15 mouse cellular contexts compared by ENCODE assay signal in genomic region chr5:92627896-92628295, GRCm38 (mm10). TPM values are rescaled to one million over a fixed set of nuclear protein-coding genes. Genes with fewer than 3 reads are reported as not detected.
DNase-seq lines count a peak whose midpoint lies in the region; ATAC-seq and TF ChIP-seq lines count a peak whose summit lies in the region.
"Had no signal": no experiment of that assay in that cellular context is flagged by ENCODE, and none has a peak within 500 bp of the region (broad histone marks: within the 10 kb centered on the region; RNA-seq: fewer than 3 reads in every experiment).

No protein-coding gene starts in this region.

- no peaks in the 10 kb centered on the region for H3K79me2 ChIP-seq in heart, adult 2 months (replicated peaks; ENCODE audit: control insufficient read depth, insufficient read depth, low read length)

- intact Hi-C loops in heart, adult 2 months (cut with DNase I) = no loop called here

- H3K27me3 ChIP-seq in heart, embryonic 11.5 days (ENCODE audit: control insufficient read depth, insufficient read depth, low read length) = no peaks in the 10 kb centered on the region
- no peaks in the 10 kb centered on the region for H3K27me3 ChIP-seq in heart, adult 2 months (ENCODE audit: control insufficient read depth, insufficient read depth, low read length)
- H3K27me3 ChIP-seq in heart, embryonic 13.5 days (replicated peaks) = no peaks in the 10 kb centered on the region
- no peaks in the 10 kb centered on the region for H3K27me3 ChIP-seq in limb, embryonic 13.5 days
- no peaks in the 10 kb centered on the region for H3K27me3 ChIP-seq in hindbrain, embryonic 10.5 days (ENCODE audit: insufficient read depth, poor library complexity, severe bottlenecking)

- H3K4me1 ChIP-seq in heart, embryonic 11.5 days (ENCODE audit: control insufficient read depth, insufficient read depth, low read length) = peaks cover 9% of the 10 kb centered on the region; the same call in 1 of the 2 replicates
- no peaks in the 10 kb centered on the region for H3K4me1 ChIP-seq in heart, adult 2 months (ENCODE audit: control insufficient read depth, insufficient read depth, low read length)
- H3K4me1 ChIP-seq in heart, embryonic 13.5 days = peaks cover 13% of the 10 kb centered on the region
- H3K4me1 ChIP-seq in limb, embryonic 13.5 days = no peaks in the 10 kb centered on the region
- no peaks in the 10 kb centered on the region for H3K4me1 ChIP-seq in hindbrain, embryonic 10.5 days (replicated peaks)

- H3K4me2 ChIP-seq in heart, embryonic 11.5 days = peak overlapping the region; percentile 31; the same call in 1 of the 2 replicates
- peak overlapping the region; percentile 29 for H3K4me2 ChIP-seq in heart, embryonic 13.5 days
- no peak overlapping the region for H3K4me2 ChIP-seq in limb, embryonic 13.5 days (replicated peaks)
- H3K4me2 ChIP-seq: midbrain, embryonic 11.5 days had no signal

- H3K9ac ChIP-seq in heart, embryonic 11.5 days (ENCODE audit: low read depth, low read length) = no peak overlapping the region
- H3K9ac ChIP-seq in heart, adult 2 months (ENCODE audit: low read depth, low read length) = no peak overlapping the region
- no peak overlapping the region for H3K9ac ChIP-seq in heart, embryonic 13.5 days
- no peak overlapping the region for H3K9ac ChIP-seq in limb, embryonic 13.5 days
- H3K9ac ChIP-seq: liver, embryonic 14.5 days had no signal

- DNase-seq in heart, adult 2 months = no peak
- peak; percentile 52 for DNase-seq in skeletal muscle tissue, adult 2 months (ENCODE audit: low read depth, low spot score)
- no peak for DNase-seq in thymus, postnatal 0 days (ENCODE audit: low spot score)
- DNase-seq in hindbrain, embryonic 10.5 days (ENCODE audit: low spot score) = no peak
- DNase-seq: cerebellum, postnatal 36 days; kidney, adult 9 months; right cerebral cortex, postnatal 4 days had no signal

- TF ChIP-seq POLR2A in heart, adult 2 months (IDR thresholded peaks at IDR 0.05; ENCODE audit: insufficient read depth, low read depth, low read length) = no peak

- H3K4me3 ChIP-seq in heart, embryonic 11.5 days (ENCODE audit: low read depth, low read length) = no peak overlapping the region
- no peak overlapping the region for H3K4me3 ChIP-seq in heart, adult 2 months
- H3K4me3 ChIP-seq in heart, embryonic 13.5 days = no peak overlapping the region
- H3K4me3 ChIP-seq in limb, embryonic 13.5 days = no peak overlapping the region
- no peak overlapping the region for H3K4me3 ChIP-seq in hindbrain, embryonic 10.5 days
- H3K4me3 ChIP-seq: myocyte had no signal

- H3K9me3 ChIP-seq in heart, embryonic 11.5 days (replicated peaks; ENCODE audit: control insufficient read depth, low read length) = no peaks in the 10 kb centered on the region
- H3K9me3 ChIP-seq in heart, embryonic 13.5 days = no peaks in the 10 kb centered on the region
- H3K9me3 ChIP-seq in limb, embryonic 13.5 days = peaks cover 3% of the 10 kb centered on the region; the same call in 1 of the 2 replicates
- peaks cover 5% of the 10 kb centered on the region; the same call in 1 of the 2 replicates for H3K9me3 ChIP-seq in hindbrain, embryonic 10.5 days

- TF ChIP-seq CTCF in heart, adult 2 months (IDR thresholded peaks at IDR 0.05) = no peak

- WGBS in heart, embryonic 11.5 days (ENCODE audit: insufficient replicate concordance) = 37% methylated on average over 7 of the region's 7 CpGs
- 35% methylated on average over 7 of the region's 7 CpGs for WGBS in heart, adult 2 months
- WGBS in heart, embryonic 13.5 days = 25% methylated on average over 7 of the region's 7 CpGs
- WGBS in limb, embryonic 13.5 days = 35% methylated on average over 7 of the region's 7 CpGs
- 85% methylated on average over 7 of the region's 7 CpGs for WGBS in hindbrain, embryonic 10.5 days

- no peak for TF ChIP-seq EP300 in heart, adult 2 months (IDR thresholded peaks at IDR 0.05; ENCODE audit: insufficient read depth, low read depth, low read length)

- no peaks in the 10 kb centered on the region for H3K36me3 ChIP-seq in heart, embryonic 11.5 days (ENCODE audit: control insufficient read depth, insufficient read depth, low read length)
- no peaks in the 10 kb centered on the region for H3K36me3 ChIP-seq in heart, adult 2 months (ENCODE audit: control insufficient read depth, insufficient read depth, low read length)
- H3K36me3 ChIP-seq in heart, embryonic 13.5 days = 0 out of 2 replicates have a peak, but pooled peaks cover 3% of the 10 kb centered on the region
- H3K36me3 ChIP-seq in limb, embryonic 13.5 days = no peaks in the 10 kb centered on the region
- no peaks in the 10 kb centered on the region for H3K36me3 ChIP-seq in hindbrain, embryonic 10.5 days

- peak; percentile 71 for ATAC-seq in heart, embryonic 11.5 days (replicated peaks; ENCODE audit: insufficient number of reproducible peaks, low FRiP score, low TSS enrichment)
- peak; percentile 72; the same call in 1 of the 2 replicates for ATAC-seq in heart, embryonic 13.5 days (ENCODE audit: extremely low read depth, insufficient number of reproducible peaks, low FRiP score, low TSS enrichment)
- ATAC-seq in limb, embryonic 13.5 days (ENCODE audit: low FRiP score, low read depth) = peak; percentile 77
- ATAC-seq: hindbrain, embryonic 16.5 days had no signal

- H3K27ac ChIP-seq in heart, embryonic 11.5 days (ENCODE audit: low read depth, low read length) = peak overlapping the region; percentile 84
- no peak overlapping the region for H3K27ac ChIP-seq in heart, adult 2 months
- H3K27ac ChIP-seq in heart, embryonic 13.5 days (replicated peaks) = peak overlapping the region; percentile 88
- H3K27ac ChIP-seq in limb, embryonic 13.5 days = no peak overlapping the region
- no peak overlapping the region for H3K27ac ChIP-seq in hindbrain, embryonic 10.5 days
- H3K27ac ChIP-seq: liver, embryonic 14.5 days; stomach, postnatal 0 days had no signal

RNA-seq across cellular contexts. Expression of gene Stbd1, which starts 25.1 kb away (rescaled TPM):
- 67.9 and 80.2 TPM in 2 replicates for polyA plus RNA-seq in heart, embryonic 11.5 days (2014; fragmentation: Nextera tagmentation; extraction: Ambion mirVana)
- total RNA-seq in heart, adult 2 months (2021) = 1 to 10 TPM; 1.2 to 2.5 TPM
- polyA plus RNA-seq in heart, adult 2 months (2012; rRNA removed) = 5.2 and 6.5 TPM in 2 replicates
- polyA plus RNA-seq in heart, embryonic 13.5 days (2015; fragmentation: Nextera tagmentation; extraction: Ambion mirVana) = 77.8 and 83.8 TPM in 2 replicates
- polyA plus RNA-seq in limb, embryonic 13.5 days (2015; fragmentation: Nextera tagmentation; extraction: Ambion mirVana) = 17.0 and 17.5 TPM in 2 replicates
- 2.2 and 2.3 TPM in 2 replicates for polyA plus RNA-seq in thymus, postnatal 0 days (2015; fragmentation: Nextera tagmentation; extraction: Ambion mirVana)
- polyA plus RNA-seq in hindbrain, embryonic 10.5 days (2016; fragmentation: Nextera tagmentation; extraction: Ambion mirVana) = 6.8 and 8.2 TPM in 2 replicates

RNA-seq across cellular contexts. Expression of gene Ccdc158, which starts 47.2 kb away (rescaled TPM):
- 1.1 and 1.8 TPM in 2 replicates for polyA plus RNA-seq in heart, embryonic 11.5 days (2014; fragmentation: Nextera tagmentation; extraction: Ambion mirVana)
- total RNA-seq in heart, adult 2 months (2021) = under 1 TPM in 1 of 2 experiments, not detected in 1; 0.09 TPM
- polyA plus RNA-seq in heart, adult 2 months (2012; rRNA removed) = 0.18 TPM in 1 of 2 replicates, not detected in the other
- 0.59 and 0.75 TPM in 2 replicates for polyA plus RNA-seq in heart, embryonic 13.5 days (2015; fragmentation: Nextera tagmentation; extraction: Ambion mirVana)
- 0.75 and 0.82 TPM in 2 replicates for polyA plus RNA-seq in limb, embryonic 13.5 days (2015; fragmentation: Nextera tagmentation; extraction: Ambion mirVana)
- 0.10 and 0.14 TPM in 2 replicates for polyA plus RNA-seq in thymus, postnatal 0 days (2015; fragmentation: Nextera tagmentation; extraction: Ambion mirVana)
- 0.85 and 0.90 TPM in 2 replicates for polyA plus RNA-seq in hindbrain, embryonic 10.5 days (2016; fragmentation: Nextera tagmentation; extraction: Ambion mirVana)
- polyA plus RNA-seq: myocyte had no signal

RNA-seq across cellular contexts. Expression of gene Shroom3, which starts 55.3 kb away (rescaled TPM):
- 13.4 and 14.9 TPM in 2 replicates for polyA plus RNA-seq in heart, embryonic 11.5 days (2014; fragmentation: Nextera tagmentation; extraction: Ambion mirVana)
- 10 to 100 TPM; 32.8 to 38.5 TPM for total RNA-seq in heart, adult 2 months (2021)
- polyA plus RNA-seq in heart, adult 2 months (2012; rRNA removed) = 31.4 and 32.8 TPM in 2 replicates
- polyA plus RNA-seq in heart, embryonic 13.5 days (2015; fragmentation: Nextera tagmentation; extraction: Ambion mirVana) = 9.3 and 10.3 TPM in 2 replicates
- 3.2 and 3.8 TPM in 2 replicates for polyA plus RNA-seq in limb, embryonic 13.5 days (2015; fragmentation: Nextera tagmentation; extraction: Ambion mirVana)
- 0.32 and 0.77 TPM in 2 replicates for polyA plus RNA-seq in thymus, postnatal 0 days (2015; fragmentation: Nextera tagmentation; extraction: Ambion mirVana)
- 6.5 and 7.4 TPM in 2 replicates for polyA plus RNA-seq in hindbrain, embryonic 10.5 days (2016; fragmentation: Nextera tagmentation; extraction: Ambion mirVana)

Comparison
In these comparisons a context has a peak if more than half of its experiments do, and no peak if none do; other contexts are left out.
1. H3K27ac ChIP-seq: peak in heart, embryonic 11.5 days (single experiment) and heart, embryonic 13.5 days (single experiment); none in heart, adult 2 months (single experiment), limb, embryonic 13.5 days (single experiment) and hindbrain, embryonic 10.5 days (single experiment).
2. Peak in every context shown above with its lines, with median percentiles within 50 percentile points of each other: ATAC-seq.